Mouse (Mus musculus) E14TG2a.4 (cell line): ENCODE measurements around the gene Trappc10.
"Not testable (repeated sequence)": the region's sequence is repeated elsewhere in the genome, so short reads cannot be mapped to it uniquely, and the experiment has no call there.

Experiments
- H3K27me3 ChIP-seq: 2 replicates; pipeline ENCODE4 v1.6.1; 2014; ENCODE audit warnings: low read length, control low read depth; ENCODE audit not compliant: insufficient read depth
- H3K36me3 ChIP-seq: 2 replicates; pipeline ENCODE4 v1.6.1; 2014; ENCODE audit warnings: low read length, control low read depth; ENCODE audit not compliant: insufficient read depth
- H3K4me1 ChIP-seq: replicated peaks from 2 replicates; pipeline ENCODE4 v1.6.1; 2014; ENCODE audit warnings: low read depth, low read length, control low read depth
- H3K4me3 ChIP-seq: replicated peaks from 2 replicates; pipeline ENCODE4 v1.5.1; 2014; ENCODE audit warnings: mild to moderate bottlenecking, low read length
- H3K9me3 ChIP-seq: 2 replicates; pipeline ENCODE4 v1.6.1; 2014; ENCODE audit warnings: low read length, control low read depth
- CTCF ChIP-seq: conservative IDR thresholded peaks from 2 replicates; pipeline ENCODE4 v1.5.1; 2014; ENCODE audit warnings: low read length
- NANOG ChIP-seq: IDR thresholded peaks from 2 replicates; pipeline ENCODE4 v1.6.1; 2014; ENCODE audit warnings: borderline replicate concordance, low read length, mixed read lengths
- POU5F1 ChIP-seq: IDR thresholded peaks from 2 replicates; pipeline ENCODE4 v1.6.1; 2014; ENCODE audit warnings: low read length, borderline replicate concordance

Trappc10 gene

GRCm38 (mm10) chr10:78214371-78214770, 30.1 kb downstream of the Trappc10 start:
- TF ChIP-seq CTCF (no peak), POU5F1 (no peak), NANOG (no peak)
- peaks cover 86% of the 10 kb centered on the region for H3K36me3 ChIP-seq
- no peaks in the 10 kb centered on the region for H3K27me3 ChIP-seq
- no peaks in the 10 kb centered on the region for H3K9me3 ChIP-seq
- 0 out of 2 replicates have a peak, but pooled peaks cover 7% of the 10 kb centered on the region for H3K4me1 ChIP-seq
- H3K4me3 ChIP-seq: no peak overlapping the region

- peaks cover 88% of the 10 kb centered on the region for H3K36me3 ChIP-seq
- TF ChIP-seq NANOG (no peak), POU5F1 (no peak), CTCF (peak; percentile 54)
- H3K4me3 ChIP-seq: no peak overlapping the region
- H3K27me3 ChIP-seq: no peaks in the 10 kb centered on the region
- H3K9me3 ChIP-seq: no peaks in the 10 kb centered on the region
- H3K4me1 ChIP-seq: 0 out of 2 replicates have a peak, but pooled peaks cover 2% of the 10 kb centered on the region
Measured at GRCm38 (mm10) chr10:78211311-78211710, 33.1 kb downstream of the Trappc10 start.

GRCm38 (mm10) chr10:78201182-78201581, 43.3 kb downstream of the Trappc10 start:
- H3K4me1 ChIP-seq: no peaks in the 10 kb centered on the region
- no peak for TF ChIP-seq NANOG
- no peak for TF ChIP-seq CTCF
- no peak for TF ChIP-seq POU5F1
- no peaks in the 10 kb centered on the region for H3K9me3 ChIP-seq
- H3K36me3 ChIP-seq: peaks cover 100% of the 10 kb centered on the region
- no peaks in the 10 kb centered on the region for H3K27me3 ChIP-seq
- H3K4me3 ChIP-seq: no peak overlapping the region

- H3K36me3 ChIP-seq: peaks cover 100% of the 10 kb centered on the region
- TF ChIP-seq CTCF: no peak
- no peak for TF ChIP-seq NANOG
- no peak for TF ChIP-seq POU5F1
Measured at GRCm38 (mm10) chr10:78192933-78193332, 51.5 kb downstream of the Trappc10 start.

GRCm38 (mm10) chr10:78186076-78186475, 58.4 kb downstream of the Trappc10 start:
- H3K4me3 ChIP-seq, H3K27me3 ChIP-seq, H3K9me3 ChIP-seq: not testable (repeated sequence)
- Histone ChIP-seq H3K4me1 (peaks cover 26% of the 10 kb centered on the region), H3K36me3 (peaks cover 70% of the 10 kb centered on the region)

More at GRCm38 (mm10) chr10:78192933-78193332, 51.5 kb downstream of the Trappc10 start:
- Histone ChIP-seq H3K4me3 (no peak overlapping the region), H3K4me1 (no peaks in the 10 kb centered on the region), H3K27me3 (no peaks in the 10 kb centered on the region), H3K9me3 (no peaks in the 10 kb centered on the region)

GRCm38 (mm10) chr10:78185381-78185725, 59.1 kb downstream of the Trappc10 start:
- H3K9me3 ChIP-seq: no peaks in the 10 kb centered on the region
- no peaks in the 10 kb centered on the region for H3K27me3 ChIP-seq
- H3K36me3 ChIP-seq: peaks cover 70% of the 10 kb centered on the region
- H3K4me3 ChIP-seq: peak overlapping the region; percentile 100
- peaks cover 31% of the 10 kb centered on the region for H3K4me1 ChIP-seq
- no peak for TF ChIP-seq CTCF
- TF ChIP-seq POU5F1: no peak
- no peak for TF ChIP-seq NANOG

GRCm38 (mm10) chr10:78184531-78185380, 59.7 kb downstream of the Trappc10 start, which contains the start of gene Pwp2:
TSS of gene Pwp2 (minus strand) at chr10:78185149.
- H3K4me3 ChIP-seq: peak within 1 kb of the TSS; percentile 100
- H3K4me1 ChIP-seq: peaks cover 36% of the 10 kb centered on the region
- no peaks in the 10 kb centered on the region for H3K9me3 ChIP-seq
- no peaks in the 10 kb centered on the region for H3K27me3 ChIP-seq
- peaks cover 70% of the 10 kb centered on the region for H3K36me3 ChIP-seq
- TF ChIP-seq NANOG (no peak), POU5F1 (no peak), CTCF (no peak)

- peaks cover 36% of the 10 kb centered on the region for H3K4me1 ChIP-seq
- no peaks in the 10 kb centered on the region for H3K9me3 ChIP-seq
- no peak for TF ChIP-seq POU5F1
- no peak for TF ChIP-seq CTCF
- TF ChIP-seq NANOG: no peak
- H3K36me3 ChIP-seq: peaks cover 70% of the 10 kb centered on the region
- H3K27me3 ChIP-seq: no peaks in the 10 kb centered on the region
- H3K4me3 ChIP-seq: peak overlapping the region; percentile 100
Measured at GRCm38 (mm10) chr10:78183577-78183976, 60.9 kb downstream of the Trappc10 start.

- TF ChIP-seq POU5F1: no peak
- TF ChIP-seq NANOG: no peak
- TF ChIP-seq CTCF: no peak
- Histone ChIP-seq H3K9me3 (no peaks in the 10 kb centered on the region), H3K4me1 (peaks cover 36% of the 10 kb centered on the region), H3K4me3 (no peak overlapping the region), H3K36me3 (peaks cover 70% of the 10 kb centered on the region), H3K27me3 (no peaks in the 10 kb centered on the region)
Measured at GRCm38 (mm10) chr10:78182321-78182720, 62.1 kb downstream of the Trappc10 start.
